ENCODE assay signal across 7 mouse cellular contexts in the genomic region with DNA sequence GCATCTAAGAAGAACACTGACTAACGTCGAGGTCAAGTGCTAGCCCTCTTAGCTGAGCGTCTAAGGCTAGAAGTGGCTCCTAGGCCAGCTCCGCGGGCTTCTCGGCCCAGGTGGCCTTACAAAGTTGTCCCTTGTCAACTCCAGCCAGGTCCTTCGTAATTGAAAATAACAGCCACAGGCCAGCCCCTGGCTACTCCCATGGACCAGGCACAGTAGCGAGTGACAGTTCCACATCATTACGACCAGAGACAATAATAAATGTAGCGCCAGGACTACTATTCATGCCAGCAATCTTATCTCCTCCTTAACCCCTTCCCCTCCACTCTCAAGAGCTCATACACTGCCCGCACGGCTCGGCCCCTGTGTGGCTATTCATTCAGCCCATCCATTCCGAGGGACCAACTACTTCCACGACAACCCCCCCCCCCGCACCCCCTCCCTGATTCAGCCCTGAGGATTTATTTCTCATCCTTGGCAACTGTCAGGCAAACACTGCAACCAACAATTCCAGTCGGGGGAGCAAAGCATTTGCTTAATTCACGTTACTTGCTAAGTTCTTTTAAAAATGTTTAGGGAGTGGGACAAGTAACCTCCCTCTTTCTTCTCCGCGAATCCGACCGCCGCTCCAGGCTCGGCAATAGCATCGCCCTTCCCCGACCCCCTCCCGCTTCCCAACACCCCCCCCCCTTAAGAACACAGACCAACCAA. TPM values are rescaled to one million over a fixed set of nuclear protein-coding genes. Genes with fewer than 3 reads are reported as not detected.
A peak's percentile ranks its signal among the peaks of the same experiment; 100 is the strongest.
DNase-seq lines count a peak whose midpoint lies in the region; ATAC-seq and TF ChIP-seq lines count a peak whose summit lies in the region.

No protein-coding gene starts in this region.

- H3K9me3 ChIP-seq in ES-E14 (ENCODE audit: control insufficient read depth, insufficient read depth, low read depth, low read length): no peaks in the 10 kb centered on the region
- H3K9me3 ChIP-seq in forebrain, embryonic 11.5 days (ENCODE audit: control insufficient read depth, low read length): no peaks in the 10 kb centered on the region; the same call in 1 of the 2 replicates
- no peaks in the 10 kb centered on the region for H3K9me3 ChIP-seq in hindbrain, embryonic 11.5 days (ENCODE audit: control insufficient read depth, low read length)
- no peaks in the 10 kb centered on the region; the same call in 1 of the 2 replicates for H3K9me3 ChIP-seq in limb, embryonic 10.5 days (replicated peaks)

- ATAC-seq in forebrain, embryonic 11.5 days (replicated peaks; ENCODE audit: low FRiP score): 0 out of 2 replicates have a peak, but pooled peaks have one; percentile 8
- peak; percentile 11 for ATAC-seq in hindbrain, embryonic 11.5 days (ENCODE audit: low FRiP score)
- no peak for ATAC-seq in CD4-positive, CD25-positive, alpha-beta regulatory T cell, adult 4 months

- H3K27ac ChIP-seq in ES-E14 (ENCODE audit: insufficient read depth, low read depth, low read length, poor library complexity, severe bottlenecking): peak overlapping the region; percentile 100; the same call in 1 of the 2 replicates
- peak overlapping the region; percentile 94 for H3K27ac ChIP-seq in forebrain, embryonic 11.5 days (ENCODE audit: low read depth, low read length)
- peak overlapping the region; percentile 96 for H3K27ac ChIP-seq in hindbrain, embryonic 11.5 days (ENCODE audit: low read depth, low read length)
- peak overlapping the region; percentile 98 for H3K27ac ChIP-seq in limb, embryonic 10.5 days

- H3K9ac ChIP-seq in ES-E14 (ENCODE audit: insufficient read depth, low read depth, low read length, poor library complexity, severe bottlenecking): peak overlapping the region; percentile 69
- H3K9ac ChIP-seq in forebrain, embryonic 11.5 days (ENCODE audit: low read length): peak overlapping the region; percentile 85
- H3K9ac ChIP-seq in hindbrain, embryonic 11.5 days (ENCODE audit: low read depth, low read length): peak overlapping the region; percentile 86

- DNase-seq in ES-E14 (ENCODE audit: low read depth, low spot score): no peak
- peak; percentile 34 to 46 for DNase-seq in adrenal gland, postnatal 36 days
- DNase-seq in forebrain, embryonic 11.5 days (ENCODE audit: low spot score): peak; percentile 79
- peak; percentile 66 for DNase-seq in hindbrain, embryonic 11.5 days (ENCODE audit: low spot score)
- DNase-seq in limb, embryonic 10.5 days (ENCODE audit: low spot score): peak; percentile 60
- peak; percentile 61 for DNase-seq in neural tube, embryonic 10.5 days (ENCODE audit: extremely low spot score, low spot score)

- H3K4me3 ChIP-seq in ES-E14 (ENCODE audit: insufficient read depth in 1 of 2, low read depth in 1 of 2, low read length in 2 of 2, poor library complexity in 1 of 2, severe bottlenecking in 1 of 2): peak overlapping the region; percentile 82 to 89
- peak overlapping the region; percentile 42 for H3K4me3 ChIP-seq in forebrain, embryonic 11.5 days (ENCODE audit: low read depth, low read length)
- H3K4me3 ChIP-seq in hindbrain, embryonic 11.5 days (ENCODE audit: low read depth, low read length): peak overlapping the region; percentile 53
- H3K4me3 ChIP-seq in limb, embryonic 10.5 days: peak overlapping the region; percentile 74

- WGBS in forebrain, embryonic 11.5 days: under 1% methylated on average over 27 of the region's 27 CpGs
- WGBS in hindbrain, embryonic 11.5 days: under 1% methylated on average over 27 of the region's 27 CpGs
- 0% methylated on average over 27 of the region's 27 CpGs for WGBS in limb, embryonic 10.5 days

- H3K36me3 ChIP-seq in ES-E14 (ENCODE audit: control insufficient read depth, insufficient read depth, low read length, poor library complexity, severe bottlenecking): peaks cover 9% of the 10 kb centered on the region; the same call in 1 of the 2 replicates
- no peaks in the 10 kb centered on the region for H3K36me3 ChIP-seq in forebrain, embryonic 11.5 days (ENCODE audit: control insufficient read depth, insufficient read depth, low read length)
- no peaks in the 10 kb centered on the region for H3K36me3 ChIP-seq in hindbrain, embryonic 11.5 days (ENCODE audit: control insufficient read depth, insufficient read depth, low read length)
- peaks cover 13% of the 10 kb centered on the region for H3K36me3 ChIP-seq in limb, embryonic 10.5 days

- H3K4me2 ChIP-seq in forebrain, embryonic 11.5 days (ENCODE audit: low read depth, low read length, severe bottlenecking): peak overlapping the region; percentile 92
- H3K4me2 ChIP-seq in hindbrain, embryonic 11.5 days (replicated peaks; ENCODE audit: low read depth, low read length): peak overlapping the region; percentile 60

- peaks cover 3 to 14% of the 10 kb centered on the region in 2 experiments; a peak in 3 of 4 replicates for H3K4me1 ChIP-seq in ES-E14 (ENCODE audit: control insufficient read depth in 2 of 2, insufficient read depth in 2 of 2, low read length in 2 of 2, poor library complexity in 1 of 2)
- H3K4me1 ChIP-seq in forebrain, embryonic 11.5 days (replicated peaks; ENCODE audit: control insufficient read depth, insufficient read depth, low read length): peaks cover 6% of the 10 kb centered on the region
- H3K4me1 ChIP-seq in hindbrain, embryonic 11.5 days (replicated peaks; ENCODE audit: control insufficient read depth, insufficient read depth, low read length): no peaks in the 10 kb centered on the region
- peaks cover 53% of the 10 kb centered on the region for H3K4me1 ChIP-seq in limb, embryonic 10.5 days

- in situ Hi-C loops in ES-E14 (cut with MboI; ENCODE audit: low sequenced_read_pairs in 2 of 2, unreplicated experiment in 2 of 2): no loop called here

- H3K27me3 ChIP-seq in forebrain, embryonic 11.5 days (ENCODE audit: control insufficient read depth, insufficient read depth, low read length): no peaks in the 10 kb centered on the region
- no peaks in the 10 kb centered on the region for H3K27me3 ChIP-seq in hindbrain, embryonic 11.5 days (ENCODE audit: control insufficient read depth, insufficient read depth, low read length)
- H3K27me3 ChIP-seq in limb, embryonic 10.5 days (ENCODE audit: low read depth, poor library complexity, severe bottlenecking): no peaks in the 10 kb centered on the region

TF ChIP-seq in ES-E14, 5 proteins besides CTCF, POLR2A, EP300 and RAD21:
- TF ChIP-seq ZNF384 (IDR thresholded peaks at IDR 0.05; ENCODE audit: low read depth, low read length) (no peak), CHD2 (IDR thresholded peaks at IDR 0.05; ENCODE audit: low read depth, low read length) (no peak), HCFC1 (IDR thresholded peaks at IDR 0.05; ENCODE audit: borderline replicate concordance, insufficient read depth, low read length) (no peak), ZC3H11A (IDR thresholded peaks at IDR 0.05; ENCODE audit: borderline replicate concordance, low read depth, low read length) (no peak), MAFK (IDR thresholded peaks at IDR 0.05; ENCODE audit: insufficient read depth, low read depth, low read length) (no peak)

RNA-seq across cellular contexts. Expression of gene Klf12, which starts 0.9 kb away (rescaled TPM):
- total RNA-seq in ES-E14 (2012; rRNA removed): 8.7 and 17.8 TPM in 2 replicates
- total RNA-seq in adrenal gland, postnatal 36 days (2021): 10 to 100 TPM; 19.6 to 24.9 TPM
- 39.7 and 40.7 TPM in 2 replicates for polyA plus RNA-seq in forebrain, embryonic 11.5 days (2014; fragmentation: Nextera tagmentation; extraction: Ambion mirVana)
- polyA plus RNA-seq in hindbrain, embryonic 11.5 days (2014; fragmentation: Nextera tagmentation; extraction: Ambion mirVana): 25.5 and 29.6 TPM in 2 replicates
- polyA plus RNA-seq in limb, embryonic 10.5 days (2016; fragmentation: Nextera tagmentation; extraction: Ambion mirVana): 24.5 and 26.7 TPM in 2 replicates
- polyA plus RNA-seq in CD4-positive, CD25-positive, alpha-beta regulatory T cell, adult 4 months (2017; shearing (Covaris generic)): 1 to 10 TPM; 2.4 to 4.3 TPM
